Mouse (Mus musculus) lung, embryonic 16.5 days (tissue): Measurements from ENCODE around the gene Arhgap30. TPM values are rescaled to one million over a fixed set of nuclear protein-coding genes. Genes with fewer than 3 reads are reported as not detected.

Experiments used
- polyA plus RNA-seq: library from polyadenylated mRNA; unstranded; fragments of >200 nt; fragmentation: Nextera tagmentation; extraction: Ambion mirVana; gene quantifications from 2 replicates; pipeline ENCODE4 v1.2.1, GENCODE M21; 2015

Gene Arhgap30
- polyA plus RNA-seq, 1 experiment from 2014 or later: 2.6 TPM

Other genes with a start within 250 kb of the Arhgap30 start
- gene Sdhc, start 238.4 kb upstream of the Arhgap30 start, polyA plus RNA-seq: 263 and 285 TPM in 2 replicates
- gene Mpz, start 238.2 kb upstream of the Arhgap30 start, polyA plus RNA-seq: 0.78 and 1.3 TPM in 2 replicates
- gene Pcp4l1, start 192.7 kb upstream of the Arhgap30 start, polyA plus RNA-seq: 6.6 and 7.2 TPM in 2 replicates
- 0.19 and 0.23 TPM in 2 replicates for gene Nr1i3, start 175.0 kb upstream of the Arhgap30 start, polyA plus RNA-seq
- 32.0 and 33.3 TPM in 2 replicates for gene Tomm40l, start 166.4 kb upstream of the Arhgap30 start, polyA plus RNA-seq
- gene Apoa2, start 163.9 kb upstream of the Arhgap30 start, polyA plus RNA-seq: 13.3 and 111 TPM in 2 replicates
- gene Fcer1g, start 154.6 kb upstream of the Arhgap30 start, polyA plus RNA-seq: 52.8 and 59.4 TPM in 2 replicates
- 8.4 and 9.2 TPM in 2 replicates for gene Adamts4, start 138.5 kb upstream of the Arhgap30 start, polyA plus RNA-seq
- gene Ndufs2, start 137.6 kb upstream of the Arhgap30 start, polyA plus RNA-seq: 227 and 230 TPM in 2 replicates
- 92.6 and 98.6 TPM in 2 replicates for gene B4galt3, start 118.6 kb upstream of the Arhgap30 start, polyA plus RNA-seq
- gene Ppox, start 107.8 kb upstream of the Arhgap30 start, polyA plus RNA-seq: 53.9 and 56.8 TPM in 2 replicates
- gene Usp21, start 101.0 kb upstream of the Arhgap30 start, polyA plus RNA-seq: 69.8 and 76.0 TPM in 2 replicates
- gene Ufc1, start 93.9 kb upstream of the Arhgap30 start, polyA plus RNA-seq: 109 and 111 TPM in 2 replicates
- 52.0 and 52.1 TPM in 2 replicates for gene Dedd, start 59.8 kb upstream of the Arhgap30 start, polyA plus RNA-seq
- 43.5 and 44.9 TPM in 2 replicates for gene Nit1, start 43.3 kb upstream of the Arhgap30 start, polyA plus RNA-seq
- gene Pfdn2, start 43.3 kb upstream of the Arhgap30 start, polyA plus RNA-seq: 86.4 and 99.8 TPM in 2 replicates
- 3.8 and 4.4 TPM in 2 replicates for gene Klhdc9, start 28.2 kb upstream of the Arhgap30 start, polyA plus RNA-seq
- 7.4 and 9.4 TPM in 2 replicates for gene Nectin4, start 18.9 kb upstream of the Arhgap30 start, polyA plus RNA-seq
- gene Usf1, start 22.4 kb downstream of the Arhgap30 start, polyA plus RNA-seq: 73.6 and 81.7 TPM in 2 replicates
- 5.9 and 8.4 TPM in 2 replicates for gene Tstd1, start 29.9 kb downstream of the Arhgap30 start, polyA plus RNA-seq
- gene F11r, start 48.6 kb downstream of the Arhgap30 start, polyA plus RNA-seq: 134 and 145 TPM in 2 replicates
- gene Alyref2, start 114.5 kb downstream of the Arhgap30 start, polyA plus RNA-seq: 11.8 and 13.6 TPM in 2 replicates
- gene Itln1, start 146.3 kb downstream of the Arhgap30 start, polyA plus RNA-seq: not detected in 2 replicates
- 0.85 and 1.0 TPM in 2 replicates for gene Cd244a, start 170.2 kb downstream of the Arhgap30 start, polyA plus RNA-seq
- gene Ly9, start 218.5 kb downstream of the Arhgap30 start, polyA plus RNA-seq: 0.49 and 0.85 TPM in 2 replicates